ENCODE assay signal across 11 mouse cellular contexts in the genomic region with DNA sequence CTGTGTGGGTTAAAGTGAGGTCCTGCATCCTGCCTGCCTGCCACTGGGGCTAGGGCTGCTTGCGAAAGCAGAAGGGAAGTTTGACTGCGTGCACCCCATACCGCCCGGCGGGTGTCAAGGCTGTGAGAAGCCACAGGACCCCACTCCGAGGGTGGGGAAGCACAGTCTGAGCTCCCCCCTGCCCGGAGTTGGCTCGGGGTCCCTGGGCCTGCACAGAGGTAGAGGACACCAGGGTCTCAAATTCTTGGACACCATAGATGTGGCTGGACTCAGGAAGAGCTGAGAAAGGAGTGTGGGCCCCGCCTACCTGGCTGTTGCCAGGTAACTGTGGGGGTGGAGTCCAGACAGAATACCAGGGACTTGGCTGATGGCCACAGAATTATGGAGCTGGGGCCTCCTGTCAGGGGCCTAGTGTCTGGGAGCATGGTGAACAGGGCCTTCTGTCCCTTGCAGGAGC.
DNase-seq lines count a peak whose midpoint lies in the region; ATAC-seq and TF ChIP-seq lines count a peak whose summit lies in the region.
"Had no signal": no experiment of that assay in that cellular context is flagged by ENCODE, and none has a peak within 500 bp of the region (broad histone marks: within the 10 kb centered on the region; RNA-seq: fewer than 3 reads in every experiment).

No protein-coding gene starts in this region.

- 50% methylated on average over 9 of the region's 9 CpGs for WGBS in kidney, postnatal 0 days
- 39% methylated on average over 9 of the region's 9 CpGs for WGBS in hindbrain, postnatal 0 days

- ATAC-seq in kidney, postnatal 0 days (replicated peaks; ENCODE audit: low FRiP score, low read depth), result peak; percentile 33
- ATAC-seq in hindbrain, postnatal 0 days, result 0 out of 2 replicates have a peak, but pooled peaks have one; percentile 21

- no peaks in the 10 kb centered on the region for H3K9me3 ChIP-seq in kidney, postnatal 0 days (replicated peaks; ENCODE audit: low read length)
- H3K9me3 ChIP-seq in E14TG2a.4 (ENCODE audit: low read length), result no peaks in the 10 kb centered on the region
- H3K9me3 ChIP-seq in hindbrain, postnatal 0 days (ENCODE audit: low read length), result no peaks in the 10 kb centered on the region

- H3K27me3 ChIP-seq in kidney, postnatal 0 days (ENCODE audit: insufficient read depth, low read length), result no peaks in the 10 kb centered on the region
- no peaks in the 10 kb centered on the region for H3K27me3 ChIP-seq in E14TG2a.4 (ENCODE audit: insufficient read depth, low read length)
- no peaks in the 10 kb centered on the region for H3K27me3 ChIP-seq in hindbrain, postnatal 0 days (ENCODE audit: insufficient read depth, low read length)
- H3K27me3 ChIP-seq: megakaryocyte, embryonic 14.5 days had no signal

- no peak overlapping the region for H3K4me3 ChIP-seq in kidney, postnatal 0 days (replicated peaks; ENCODE audit: low read depth, low read length)
- H3K4me3 ChIP-seq in E14TG2a.4 (replicated peaks; ENCODE audit: low read length), result peak overlapping the region; percentile 43
- no peak overlapping the region for H3K4me3 ChIP-seq in hindbrain, postnatal 0 days (ENCODE audit: low read length)
- H3K4me3 ChIP-seq: gastrocnemius, adult 2 months; megakaryocyte, embryonic 14.5 days had no signal

- H3K4me1 ChIP-seq in kidney, postnatal 0 days (replicated peaks; ENCODE audit: insufficient read depth, low read length), result no peaks in the 10 kb centered on the region
- H3K4me1 ChIP-seq in E14TG2a.4 (replicated peaks; ENCODE audit: low read depth, low read length), result peaks cover 8% of the 10 kb centered on the region; the same call in 1 of the 2 replicates
- H3K4me1 ChIP-seq in hindbrain, postnatal 0 days (ENCODE audit: insufficient read depth, low read length), result no peaks in the 10 kb centered on the region
- H3K4me1 ChIP-seq: megakaryocyte, embryonic 14.5 days had no signal

- DNase-seq in embryo, embryonic 11 days, result peak; percentile 3
- no peak for DNase-seq in embryo, embryonic 10.5 days (ENCODE audit: low spot score)
- DNase-seq in kidney, postnatal 0 days (ENCODE audit: low spot score), result no peak
- DNase-seq in kidney, adult 11 months, result no peak
- DNase-seq in hindbrain, postnatal 0 days (ENCODE audit: low spot score), result no peak
- DNase-seq in adrenal gland, adult 2 months, result no peak
- no peak for DNase-seq in thymus, postnatal 25 days
- DNase-seq: gastrocnemius, adult 2 months; spleen, adult 18-20 months had no signal

- H3K4me2 ChIP-seq in kidney, postnatal 0 days (ENCODE audit: low read length), result peak overlapping the region; percentile 27; the same call in 1 of the 2 replicates
- H3K4me2 ChIP-seq in hindbrain, postnatal 0 days (ENCODE audit: low read depth, low read length), result no peak overlapping the region

- H3K9ac ChIP-seq in kidney, postnatal 0 days (ENCODE audit: low read depth, low read length), result no peak overlapping the region
- H3K9ac ChIP-seq in hindbrain, postnatal 0 days (replicated peaks; ENCODE audit: low read length), result no peak overlapping the region

- no peak overlapping the region for H3K27ac ChIP-seq in kidney, postnatal 0 days
- H3K27ac ChIP-seq in hindbrain, postnatal 0 days, result no peak overlapping the region
- H3K27ac ChIP-seq: gastrocnemius, adult 2 months had no signal

- no peaks in the 10 kb centered on the region for H3K36me3 ChIP-seq in kidney, postnatal 0 days (ENCODE audit: insufficient read depth, low read length)
- H3K36me3 ChIP-seq in E14TG2a.4 (ENCODE audit: insufficient read depth, low read length), result no peaks in the 10 kb centered on the region
- no peaks in the 10 kb centered on the region for H3K36me3 ChIP-seq in hindbrain, postnatal 0 days (ENCODE audit: insufficient read depth, low read length)

- TF ChIP-seq CTCF in kidney, postnatal 0 days (IDR thresholded peaks at IDR 0.05; ENCODE audit: low read depth), result no peak
- TF ChIP-seq CTCF in E14TG2a.4 (conservative IDR thresholded peaks at IDR 0.05; ENCODE audit: low read length), result no peak
- no peak for TF ChIP-seq CTCF in hindbrain, postnatal 0 days (IDR thresholded peaks at IDR 0.05; ENCODE audit: low read depth)
